Mouse (Mus musculus): ENCODE measurements at regions not wholly inside any gene's neighbourhood (a gene's known extent, or its start where the extent isn't known, plus 50 kb on each side); places are given as distances from the start of the nearest gene placed in this dataset.

GRCm38 (mm10) chr6:127252000-127252721 is 100.2 kb upstream of the Ccnd2 start:
- ATAC-seq (ENCODE audit: low TSS enrichment) = no peak

GRCm38 (mm10) chr6:127253935-127254334 is 101.9 kb upstream of the Ccnd2 start:
- no peak for ATAC-seq (ENCODE audit: low TSS enrichment)

GRCm38 (mm10) chr6:127263903-127264680 is 112.1 kb upstream of the Ccnd2 start:
- ATAC-seq (ENCODE audit: low TSS enrichment) = no peak

- no peak for ATAC-seq (ENCODE audit: low TSS enrichment)
Observed at GRCm38 (mm10) chr6:127265063-127265775, 113.2 kb upstream of the Ccnd2 start.

- peak; percentile 73 for ATAC-seq (ENCODE audit: low TSS enrichment)
Observed at GRCm38 (mm10) chr6:127265901-127266812, 114.2 kb upstream of the Ccnd2 start.

GRCm38 (mm10) chr6:127266813-127267165 is 114.8 kb upstream of the Ccnd2 start:
- ATAC-seq (ENCODE audit: low TSS enrichment) = no peak

GRCm38 (mm10) chr6:127269021-127269420 is 117.0 kb upstream of the Ccnd2 start:
- no peak for ATAC-seq (ENCODE audit: low TSS enrichment)

GRCm38 (mm10) chr6:127269525-127270044 is 117.6 kb upstream of the Ccnd2 start:
- ATAC-seq (ENCODE audit: low TSS enrichment) = no peak

- ATAC-seq (ENCODE audit: low TSS enrichment) = no peak
Observed at GRCm38 (mm10) chr6:127270774-127271173, 118.8 kb upstream of the Ccnd2 start.

- ATAC-seq (ENCODE audit: low TSS enrichment) = no peak
Observed at GRCm38 (mm10) chr6:127271418-127271817, 119.4 kb upstream of the Ccnd2 start.

- ATAC-seq (ENCODE audit: low TSS enrichment) = no peak
Observed at GRCm38 (mm10) chr6:127272630-127273029, 120.6 kb upstream of the Ccnd2 start.

- no peak for ATAC-seq (ENCODE audit: low TSS enrichment)
Observed at GRCm38 (mm10) chr6:127274732-127275429, 122.9 kb upstream of the Ccnd2 start.

GRCm38 (mm10) chr6:127275430-127275784 is 123.4 kb upstream of the Ccnd2 start:
- ATAC-seq (ENCODE audit: low TSS enrichment) = no peak

GRCm38 (mm10) chr6:127276362-127276761 is 124.4 kb upstream of the Ccnd2 start:
- ATAC-seq (ENCODE audit: low TSS enrichment) = no peak

- ATAC-seq (ENCODE audit: low TSS enrichment) = no peak
Observed at GRCm38 (mm10) chr6:127278402-127278801, 126.4 kb upstream of the Ccnd2 start.

GRCm38 (mm10) chr6:127284226-127284625 is 132.2 kb upstream of the Ccnd2 start:
- no peak for ATAC-seq (ENCODE audit: low TSS enrichment)

- ATAC-seq (ENCODE audit: low TSS enrichment) = no peak
Observed at GRCm38 (mm10) chr6:127286681-127287476, 134.9 kb upstream of the Ccnd2 start.

GRCm38 (mm10) chr6:127288946-127289345 is 137.0 kb upstream of the Ccnd2 start:
- no peak for ATAC-seq (ENCODE audit: low TSS enrichment)

GRCm38 (mm10) chr6:127291937-127292336 is 139.9 kb upstream of the Ccnd2 start:
- no peak for ATAC-seq (ENCODE audit: low TSS enrichment)

- ATAC-seq (ENCODE audit: low TSS enrichment) = no peak
Observed at GRCm38 (mm10) chr6:127293829-127294228, 141.8 kb upstream of the Ccnd2 start.

Data from frontal cortex, adult (tissue).